Mouse (Mus musculus): ENCODE measurements around the gene Ints6l. TPM values are rescaled to one million over a fixed set of nuclear protein-coding genes. Genes with fewer than 3 reads are reported as not detected.

Gene Ints6l
- 74.6 and 75.3 TPM in 2 replicates for polyA plus RNA-seq (2012; rRNA removed)

DNA sequence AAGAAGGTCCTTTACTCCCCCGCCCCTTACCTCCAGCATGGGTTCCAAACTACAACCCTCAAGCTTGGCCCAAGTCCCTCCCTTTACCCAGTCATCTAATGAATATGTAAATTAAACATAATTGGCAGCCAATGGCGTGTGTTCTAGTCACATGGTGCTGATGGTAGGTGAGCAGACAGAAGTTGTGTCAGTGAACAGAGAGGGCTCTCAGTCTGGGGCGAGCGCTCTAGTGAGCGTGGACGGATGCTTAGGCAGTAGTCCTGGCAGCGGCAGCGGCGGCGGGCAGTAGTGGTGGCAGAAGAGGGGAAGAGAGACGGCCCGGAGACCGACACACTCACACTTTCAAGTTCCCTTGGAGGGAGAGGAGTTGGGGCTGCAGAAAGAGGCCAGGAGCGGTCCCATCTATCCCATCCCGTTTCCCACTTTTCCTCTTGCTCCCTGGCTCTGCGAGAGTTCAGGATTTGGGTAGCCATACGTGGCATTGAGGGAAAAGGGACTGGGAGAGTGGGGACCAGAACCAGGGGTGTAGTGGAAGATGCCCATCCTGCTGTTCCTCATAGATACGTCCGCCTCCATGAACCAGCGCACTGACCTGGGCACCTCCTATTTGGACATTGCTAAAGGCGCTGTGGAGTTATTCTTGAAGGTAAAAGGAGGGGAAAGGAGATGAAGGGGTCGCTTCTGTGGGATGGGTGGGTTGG is at the start of gene Ints6l:
Gene Ints6l, plus strand, starts transcription at position 187 of the 701 bp plus-strand sequence.
- no peaks in the 10 kb centered on the region for H3K4me1 ChIP-seq (ENCODE audit: control insufficient read depth, insufficient read depth, low read length)
- peak within 1 kb of the TSS; percentile 98 for H3K27ac ChIP-seq (ENCODE audit: insufficient read depth, low read length)
- peak; percentile 79 to 88 for DNase-seq
- WGBS, result 6% methylated on average over 22 of the region's 22 CpGs
- H3K27me3 ChIP-seq (ENCODE audit: control insufficient read depth, insufficient read depth, low read length), result no peaks in the 10 kb centered on the region
- no peak for TF ChIP-seq CTCF (IDR thresholded peaks at IDR 0.05; ENCODE audit: borderline replicate concordance, insufficient read depth, low read depth, low read length)
- peak; percentile 96 for TF ChIP-seq POLR2A (IDR thresholded peaks at IDR 0.05; ENCODE audit: borderline replicate concordance, insufficient read depth, low read length)
- peak within 1 kb of the TSS; percentile 91 for H3K4me3 ChIP-seq (replicated peaks; ENCODE audit: insufficient read depth, low read depth, low read length)

DNA sequence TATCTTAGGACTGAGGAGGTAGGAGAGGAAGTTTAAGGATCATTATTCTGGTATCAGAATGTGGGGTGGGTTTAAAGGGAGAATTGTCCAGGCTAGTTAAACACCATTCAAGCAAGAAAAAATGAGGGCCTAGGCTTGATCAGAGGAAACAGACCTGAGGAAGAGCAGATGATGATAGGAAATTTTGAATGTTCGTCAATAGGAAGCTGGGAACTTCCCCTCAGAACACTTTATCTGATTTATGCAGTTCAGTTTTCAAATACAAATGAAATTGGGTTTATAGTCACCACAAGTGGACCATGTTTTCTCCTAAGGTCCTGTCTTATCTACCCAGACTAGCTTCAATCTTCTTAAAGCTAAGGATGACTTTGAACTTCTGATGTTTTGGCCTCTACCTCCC is 49.2 kb upstream of the Ints6l start:
- Histone ChIP-seq H3K4me1 (ENCODE audit: control insufficient read depth, insufficient read depth, low read length) (no peaks in the 10 kb centered on the region), H3K27me3 (ENCODE audit: control insufficient read depth, insufficient read depth, low read length) (no peaks in the 10 kb centered on the region), H3K4me3 (replicated peaks; ENCODE audit: insufficient read depth, low read depth, low read length) (no peak overlapping the region), H3K27ac (ENCODE audit: insufficient read depth, low read length) (no peak overlapping the region)
- DNase-seq, result no peak
- 58% methylated on average over 1 of the region's 1 CpGs for WGBS
- TF ChIP-seq POLR2A (IDR thresholded peaks at IDR 0.05; ENCODE audit: borderline replicate concordance, insufficient read depth, low read length), result no peak
- TF ChIP-seq CTCF (IDR thresholded peaks at IDR 0.05; ENCODE audit: borderline replicate concordance, insufficient read depth, low read depth, low read length), result no peak

DNA sequence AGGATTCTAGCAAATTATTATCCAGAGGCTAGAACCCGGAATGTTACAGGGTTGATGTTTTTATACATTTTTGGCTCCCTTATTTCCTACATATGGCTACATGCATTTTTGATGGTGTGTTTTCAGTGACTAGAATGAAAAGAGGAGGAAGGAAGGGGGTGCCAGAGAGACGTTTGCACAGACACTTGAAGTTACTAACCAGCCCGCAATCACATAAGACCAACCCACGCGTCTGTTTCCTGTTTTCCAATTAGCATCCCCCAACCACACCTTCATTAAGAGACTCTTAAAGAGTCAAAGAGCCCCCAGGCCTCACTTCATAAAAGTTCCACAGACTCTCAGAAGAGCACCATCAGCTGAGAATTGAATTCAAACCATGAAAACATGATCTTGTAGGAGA is 48.5 kb upstream of the Ints6l start:
- no peaks in the 10 kb centered on the region for H3K4me1 ChIP-seq (ENCODE audit: control insufficient read depth, insufficient read depth, low read length)
- no peak overlapping the region for H3K4me3 ChIP-seq (replicated peaks; ENCODE audit: insufficient read depth, low read depth, low read length)
- H3K27me3 ChIP-seq (ENCODE audit: control insufficient read depth, insufficient read depth, low read length), result no peaks in the 10 kb centered on the region
- no peak for DNase-seq
- no peak overlapping the region for H3K27ac ChIP-seq (ENCODE audit: insufficient read depth, low read length)
- TF ChIP-seq CTCF (IDR thresholded peaks at IDR 0.05; ENCODE audit: borderline replicate concordance, insufficient read depth, low read depth, low read length) (no peak), POLR2A (IDR thresholded peaks at IDR 0.05; ENCODE audit: borderline replicate concordance, insufficient read depth, low read length) (no peak)
- WGBS, result 73% methylated on average over 5 of the region's 5 CpGs

- Histone ChIP-seq H3K4me1 (ENCODE audit: control insufficient read depth, insufficient read depth, low read length) (no peaks in the 10 kb centered on the region), H3K4me3 (replicated peaks; ENCODE audit: insufficient read depth, low read depth, low read length) (no peak overlapping the region), H3K27me3 (ENCODE audit: control insufficient read depth, insufficient read depth, low read length) (no peaks in the 10 kb centered on the region), H3K27ac (ENCODE audit: insufficient read depth, low read length) (no peak overlapping the region)
- TF ChIP-seq POLR2A (IDR thresholded peaks at IDR 0.05; ENCODE audit: borderline replicate concordance, insufficient read depth, low read length), result no peak
- TF ChIP-seq CTCF (IDR thresholded peaks at IDR 0.05; ENCODE audit: borderline replicate concordance, insufficient read depth, low read depth, low read length), result no peak
- DNase-seq, result no peak
- WGBS, result 70% methylated on average over 3 of the region's 3 CpGs
Observed at GRCm38 (mm10) chrX:56416277-56416676, 38.4 kb upstream of the Ints6l start.

DNA sequence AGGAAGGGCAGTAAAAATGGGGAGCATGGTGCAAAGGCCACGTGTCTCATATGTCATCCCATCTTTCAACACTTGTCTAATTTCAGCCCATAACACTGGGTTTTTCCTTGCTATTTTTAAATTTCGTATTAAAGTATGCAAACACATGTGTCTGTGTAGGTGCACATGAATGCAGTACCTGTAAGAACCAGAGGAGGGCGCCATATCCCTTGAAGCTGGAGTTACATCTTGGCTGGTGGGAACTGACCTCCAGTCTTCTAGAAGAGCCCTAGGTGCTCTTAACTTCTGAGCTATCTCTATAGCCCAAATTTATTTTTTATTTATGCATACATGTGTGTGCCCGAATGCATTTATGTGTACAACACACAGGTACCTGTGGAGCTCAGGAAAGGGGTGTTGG is 37.1 kb upstream of the Ints6l start:
- H3K27me3 ChIP-seq (ENCODE audit: control insufficient read depth, insufficient read depth, low read length), result no peaks in the 10 kb centered on the region
- DNase-seq, result no peak
- 73% methylated on average over 4 of the region's 4 CpGs for WGBS
- H3K4me1 ChIP-seq (ENCODE audit: control insufficient read depth, insufficient read depth, low read length), result no peaks in the 10 kb centered on the region
- no peak overlapping the region for H3K4me3 ChIP-seq (replicated peaks; ENCODE audit: insufficient read depth, low read depth, low read length)
- TF ChIP-seq POLR2A (IDR thresholded peaks at IDR 0.05; ENCODE audit: borderline replicate concordance, insufficient read depth, low read length), result no peak
- no peak overlapping the region for H3K27ac ChIP-seq (ENCODE audit: insufficient read depth, low read length)

- DNase-seq, result no peak
- no peaks in the 10 kb centered on the region for H3K27me3 ChIP-seq (ENCODE audit: control insufficient read depth, insufficient read depth, low read length)
- 67% methylated on average over 2 of the region's 2 CpGs for WGBS
- H3K4me1 ChIP-seq (ENCODE audit: control insufficient read depth, insufficient read depth, low read length), result no peaks in the 10 kb centered on the region
- TF ChIP-seq CTCF (IDR thresholded peaks at IDR 0.05; ENCODE audit: borderline replicate concordance, insufficient read depth, low read depth, low read length), result no peak
- no peak for TF ChIP-seq POLR2A (IDR thresholded peaks at IDR 0.05; ENCODE audit: borderline replicate concordance, insufficient read depth, low read length)
- H3K27ac ChIP-seq (ENCODE audit: insufficient read depth, low read length), result no peak overlapping the region
- H3K4me3 ChIP-seq (replicated peaks; ENCODE audit: insufficient read depth, low read depth, low read length), result no peak overlapping the region
Observed at GRCm38 (mm10) chrX:56430601-56431000, 24.1 kb upstream of the Ints6l start.

GRCm38 (mm10) chrX:56435758-56436283 is 18.8 kb upstream of the Ints6l start:
- H3K27me3 ChIP-seq (ENCODE audit: control insufficient read depth, insufficient read depth, low read length), result no peaks in the 10 kb centered on the region
- H3K4me3 ChIP-seq (replicated peaks; ENCODE audit: insufficient read depth, low read depth, low read length), result no peak overlapping the region
- no peak for TF ChIP-seq POLR2A (IDR thresholded peaks at IDR 0.05; ENCODE audit: borderline replicate concordance, insufficient read depth, low read length)
- TF ChIP-seq CTCF (IDR thresholded peaks at IDR 0.05; ENCODE audit: borderline replicate concordance, insufficient read depth, low read depth, low read length), result no peak
- no peak for DNase-seq
- H3K4me1 ChIP-seq (ENCODE audit: control insufficient read depth, insufficient read depth, low read length), result no peaks in the 10 kb centered on the region
- 70% methylated on average over 7 of the region's 7 CpGs for WGBS
- no peak overlapping the region for H3K27ac ChIP-seq (ENCODE audit: insufficient read depth, low read length)
